Mouse (Mus musculus): Measurements from ENCODE around the gene Eif2b3.

- TF ChIP-seq GATA1 (IDR thresholded peaks at IDR 0.05; ENCODE audit: low read length), result no peak
- TF ChIP-seq TAL1 (IDR thresholded peaks at IDR 0.05; ENCODE audit: low read length), result no peak
Measured at GRCm38 (mm10) chr4:117017738-117018137, 1.5 kb upstream of the Eif2b3 start.

All from erythroblast, embryonic 14.5 days (primary cell).